Mouse (Mus musculus) ovary, postnatal 36 days (tissue): ENCODE measurements around the gene Tcf7l2.

Source experiments
- DNase-seq: peaks from one replicate; pipeline ENCODE4 v3.0.0; 2022; ENCODE audit warnings: low spot score, mixed read lengths

The Tcf7l2 gene

DNA sequence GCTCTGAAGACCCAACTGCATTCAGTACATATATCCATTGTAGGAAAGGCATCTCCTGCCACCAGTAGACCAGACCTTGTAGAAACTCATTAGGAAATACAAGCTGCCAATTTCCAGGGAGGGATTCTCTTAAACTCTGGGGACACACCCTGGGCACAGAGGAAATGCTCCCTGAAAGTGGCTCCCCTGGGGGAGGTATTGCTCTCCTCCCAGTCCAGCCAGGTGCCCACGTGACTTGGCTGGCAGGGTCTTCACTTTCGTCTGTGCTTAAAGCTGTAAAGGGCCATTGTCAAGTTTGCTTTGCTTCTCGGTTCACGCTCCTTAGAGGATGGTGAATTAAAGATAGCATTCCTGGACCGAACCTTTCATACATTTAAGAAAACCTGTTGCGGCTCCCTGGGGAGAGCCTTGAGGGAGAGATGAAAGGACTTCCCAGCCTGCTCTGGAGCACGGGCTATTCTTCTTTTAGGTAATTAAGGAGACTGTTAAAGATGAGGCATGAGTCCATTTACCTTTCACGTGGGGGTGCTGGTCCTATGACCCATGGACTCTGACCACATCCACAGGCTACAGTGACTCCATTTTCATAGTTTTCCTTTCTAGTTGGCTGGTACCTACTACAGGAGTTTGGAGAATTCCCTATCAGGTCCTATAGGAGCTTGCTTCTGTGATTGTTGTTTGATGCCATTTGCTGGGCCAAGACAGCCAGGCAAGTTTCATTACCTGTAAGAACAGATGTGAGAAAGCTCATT lies 52.8 kb downstream of the Tcf7l2 start:
- DNase-seq: no peak

DNA sequence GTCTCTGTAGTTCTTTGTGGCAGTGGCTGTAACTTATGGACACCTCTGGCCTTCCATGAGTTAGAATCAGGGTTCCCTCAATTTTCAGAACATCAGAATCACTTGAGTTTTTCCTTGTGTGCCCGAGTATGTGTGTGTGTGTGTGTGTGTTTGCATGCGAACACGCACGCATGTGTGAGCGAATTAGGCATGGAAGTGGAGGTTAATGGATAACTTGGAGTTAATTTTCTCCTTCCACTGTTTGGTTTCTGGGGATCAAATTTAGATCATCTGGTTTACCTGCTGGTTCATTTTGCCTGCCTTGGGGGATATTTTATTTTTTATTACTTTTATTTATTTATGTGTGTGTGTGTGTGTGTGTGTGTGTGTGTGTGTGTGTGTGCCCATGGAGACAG lies 53.3 kb downstream of the Tcf7l2 start:
- DNase-seq: no peak

DNA sequence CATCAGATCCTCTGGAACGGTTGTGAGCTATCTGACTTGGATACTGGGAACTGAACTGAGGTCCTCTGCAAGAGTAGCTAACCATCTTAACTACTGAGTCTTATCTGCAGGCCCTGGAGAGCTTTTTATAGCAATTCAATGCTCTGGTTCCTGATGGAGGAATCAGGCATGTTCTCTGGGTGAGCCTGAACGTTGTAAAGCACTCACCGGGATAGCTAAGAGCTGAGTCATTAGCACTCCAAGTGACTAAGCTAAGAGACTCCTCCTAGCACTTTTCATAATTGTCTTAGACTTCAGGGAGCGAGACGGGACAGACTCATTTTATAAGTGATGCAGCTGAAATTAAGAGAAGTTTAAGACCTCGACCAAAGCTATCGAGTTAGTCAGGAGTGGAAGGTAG lies 53.7 kb downstream of the Tcf7l2 start:
- DNase-seq: no peak

DNA sequence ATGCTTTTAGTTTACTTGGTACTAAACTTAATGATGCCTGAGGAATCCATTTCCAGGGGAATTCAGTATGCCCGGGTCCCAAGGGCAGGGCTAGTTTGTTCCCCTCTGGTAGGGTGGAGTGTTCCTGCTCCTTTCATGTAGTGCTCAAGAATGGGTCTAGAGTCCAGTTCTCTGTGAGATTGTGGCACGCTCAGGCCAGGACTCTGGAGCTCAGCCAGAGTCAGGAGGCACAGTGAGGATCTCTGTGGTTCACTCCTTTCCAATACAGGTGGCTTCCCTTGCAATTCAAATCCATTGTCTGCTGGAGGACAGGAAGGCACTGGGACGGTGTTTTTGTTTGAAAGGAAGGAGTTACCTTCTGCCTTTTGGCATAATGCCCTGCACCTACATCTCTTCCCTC lies 56.2 kb downstream of the Tcf7l2 start:
- no peak for DNase-seq

DNA sequence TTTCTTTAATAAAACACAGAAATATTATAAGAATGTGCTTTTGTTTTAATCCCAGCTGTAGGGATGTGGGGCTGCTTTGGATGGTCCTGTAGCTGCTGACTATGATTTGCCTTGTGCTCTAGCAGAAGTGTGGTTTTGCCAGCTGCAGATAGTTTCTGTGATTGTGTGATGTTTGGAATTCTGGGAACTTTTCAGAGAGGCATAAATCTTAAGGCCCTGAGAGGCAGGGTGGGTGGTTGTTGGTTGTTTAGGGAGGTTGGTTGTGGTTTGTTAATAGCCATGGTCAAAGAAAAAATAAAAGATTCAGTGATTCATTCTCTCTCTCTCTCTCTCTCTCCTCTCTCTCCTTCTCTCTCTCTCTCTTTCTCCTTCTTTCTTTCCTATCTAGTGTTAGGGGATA lies 57.8 kb downstream of the Tcf7l2 start:
- DNase-seq: no peak

DNA sequence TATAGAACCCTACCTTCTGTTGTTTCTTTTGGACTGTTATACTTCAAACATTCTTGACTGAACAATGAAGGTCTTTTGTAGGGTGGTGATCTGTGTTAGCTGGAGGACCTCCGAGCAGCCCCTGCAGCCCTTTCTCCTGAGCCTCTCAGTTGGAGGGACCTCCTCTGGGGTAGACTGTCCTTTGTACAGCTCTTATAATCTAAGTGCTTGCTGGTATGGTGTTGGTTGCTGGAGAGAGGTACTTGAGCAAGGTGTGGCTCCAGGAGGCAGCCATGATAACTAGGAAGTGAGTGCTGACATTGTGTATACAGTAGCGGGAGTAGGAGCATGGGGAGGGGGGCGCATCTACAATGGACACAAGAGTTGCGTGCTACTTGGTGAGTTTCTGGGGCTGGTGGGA lies 58.4 kb downstream of the Tcf7l2 start:
- no peak for DNase-seq

DNA sequence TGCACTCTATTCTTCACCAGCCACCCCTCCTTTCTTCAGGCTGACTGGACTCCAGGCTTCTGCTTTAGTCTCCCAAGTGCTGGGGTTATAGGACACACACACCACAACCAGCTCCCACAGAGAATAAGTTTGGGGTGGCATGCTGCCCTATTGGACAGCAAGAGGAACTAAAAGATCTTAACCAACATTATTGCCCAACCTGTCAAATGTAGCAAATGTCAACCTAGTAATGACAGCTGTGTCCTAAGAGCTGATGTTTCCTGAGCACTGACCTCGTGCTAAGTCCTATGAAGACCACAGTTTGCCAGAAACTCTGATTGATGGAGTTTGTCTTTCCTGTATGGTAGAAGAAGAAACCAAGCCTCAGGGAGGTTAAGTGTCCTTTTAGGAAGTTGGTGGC lies 61.5 kb downstream of the Tcf7l2 start:
- DNase-seq: no peak

DNA sequence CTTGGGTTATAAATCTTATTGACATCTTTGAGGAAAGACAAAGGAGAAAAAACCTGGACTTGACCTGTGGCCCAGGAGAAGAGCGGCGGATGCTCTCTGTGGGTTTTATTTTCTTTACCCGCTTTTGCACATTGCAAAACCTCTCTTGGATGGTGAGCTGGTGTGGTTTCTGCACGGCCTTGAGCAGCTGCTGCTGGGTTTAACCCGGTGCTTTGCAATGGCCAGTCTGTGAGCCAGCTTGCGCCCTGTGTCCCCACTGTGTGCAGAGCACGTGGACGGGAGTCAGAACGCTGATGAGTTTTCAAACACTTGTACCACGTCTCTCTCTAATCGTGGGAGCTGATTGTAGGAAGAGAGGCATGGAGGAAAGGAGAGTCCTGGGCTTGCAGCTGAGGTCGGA lies 62.2 kb downstream of the Tcf7l2 start:
- no peak for DNase-seq

DNA sequence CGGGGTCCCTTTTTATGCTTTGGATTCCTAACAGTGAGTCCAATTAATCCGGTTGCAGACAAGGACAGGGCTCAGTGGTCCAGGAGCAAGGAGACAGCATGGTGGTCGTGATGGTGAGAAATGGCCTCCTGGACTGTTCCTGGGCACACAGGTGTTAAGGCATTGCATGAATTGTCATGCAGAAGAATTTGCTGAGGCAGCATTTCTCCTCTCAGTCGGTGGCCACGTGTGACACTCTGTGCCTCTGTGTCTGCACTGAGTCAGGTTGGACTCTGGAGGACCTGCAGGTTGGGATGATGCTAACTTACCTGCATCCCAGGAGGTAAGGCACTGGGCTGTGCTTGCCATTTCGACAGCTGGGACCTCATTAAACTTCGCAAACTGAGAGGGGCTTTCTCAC lies 63.2 kb downstream of the Tcf7l2 start:
- no peak for DNase-seq

DNA sequence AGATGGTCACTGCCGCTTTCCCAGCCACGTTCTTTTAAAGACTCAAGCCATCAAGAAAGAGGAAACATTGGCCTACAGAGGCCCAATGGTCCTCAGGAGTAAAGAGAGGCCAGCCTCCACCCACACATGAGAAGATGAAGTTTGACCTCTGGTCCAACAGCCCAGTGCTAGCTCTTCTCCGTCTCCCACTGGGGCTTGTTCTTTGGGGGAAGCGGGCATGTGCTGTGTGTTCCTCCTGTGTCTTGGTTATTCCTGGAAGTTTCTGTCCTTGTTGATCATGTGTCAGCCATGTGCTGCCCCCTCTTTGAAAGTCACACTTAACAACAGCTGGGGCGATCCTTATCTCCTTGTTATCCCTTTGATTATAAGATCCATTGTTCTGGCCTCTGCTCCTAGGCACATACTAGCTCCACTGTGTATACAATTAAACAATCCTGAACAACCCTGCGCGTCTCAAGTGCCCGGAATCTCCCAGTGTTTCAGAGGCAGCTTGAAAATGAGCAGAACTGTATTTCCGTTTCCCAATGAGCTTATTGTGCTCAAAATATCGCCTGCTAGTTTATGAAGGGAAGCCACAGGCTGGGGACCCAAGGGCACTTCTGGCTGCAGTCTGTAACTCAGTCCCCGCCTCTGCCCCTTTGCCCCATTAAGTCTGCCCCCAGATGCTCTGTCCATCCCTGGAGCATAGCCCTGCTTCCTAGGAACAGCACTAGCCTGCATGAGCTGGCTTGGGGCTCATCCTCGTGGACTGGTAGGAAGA lies 65.0 kb downstream of the Tcf7l2 start:
- no peak for DNase-seq

DNA sequence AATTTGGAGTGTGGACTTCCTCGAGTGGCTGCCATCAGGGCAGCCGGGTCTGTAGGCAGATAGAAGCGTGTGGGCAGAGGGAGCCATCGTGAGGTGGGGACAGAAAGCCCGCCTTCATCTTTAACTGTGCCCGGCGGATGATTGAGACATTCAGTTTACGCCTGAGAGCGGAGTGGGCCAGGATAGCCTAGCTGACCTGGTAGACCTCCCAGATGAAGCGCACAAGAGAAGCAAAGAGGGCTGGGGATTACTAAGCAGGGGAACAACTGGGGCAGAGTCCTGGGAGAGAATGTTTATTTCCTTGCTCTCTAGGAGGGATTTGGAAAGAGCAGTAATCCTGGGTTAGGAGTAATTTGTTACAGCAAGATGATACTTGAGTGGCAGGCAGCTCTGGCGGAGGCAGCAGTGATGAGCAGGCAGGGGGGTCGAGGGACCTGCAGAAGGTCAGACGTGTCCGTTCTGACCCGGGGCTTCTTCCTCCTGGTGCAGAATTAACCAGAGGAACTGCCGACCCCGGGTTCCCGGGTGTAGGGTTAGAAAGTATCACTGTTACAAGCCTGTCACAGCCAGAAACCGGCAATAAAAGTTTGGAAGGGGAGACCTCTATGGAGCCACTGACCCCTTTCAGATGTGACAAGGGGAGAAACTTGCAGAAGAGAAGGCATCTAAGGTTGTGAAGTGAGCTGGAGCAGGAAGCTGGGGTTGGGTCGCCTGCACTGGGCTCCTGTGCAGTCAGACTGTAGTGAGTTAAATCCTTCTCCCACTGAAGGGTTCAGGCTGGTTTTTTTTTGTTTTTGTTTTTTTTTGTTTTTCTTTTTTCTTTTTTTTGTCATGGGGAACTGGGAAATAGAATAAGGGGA lies 65.8 kb downstream of the Tcf7l2 start:
- DNase-seq: no peak

DNA sequence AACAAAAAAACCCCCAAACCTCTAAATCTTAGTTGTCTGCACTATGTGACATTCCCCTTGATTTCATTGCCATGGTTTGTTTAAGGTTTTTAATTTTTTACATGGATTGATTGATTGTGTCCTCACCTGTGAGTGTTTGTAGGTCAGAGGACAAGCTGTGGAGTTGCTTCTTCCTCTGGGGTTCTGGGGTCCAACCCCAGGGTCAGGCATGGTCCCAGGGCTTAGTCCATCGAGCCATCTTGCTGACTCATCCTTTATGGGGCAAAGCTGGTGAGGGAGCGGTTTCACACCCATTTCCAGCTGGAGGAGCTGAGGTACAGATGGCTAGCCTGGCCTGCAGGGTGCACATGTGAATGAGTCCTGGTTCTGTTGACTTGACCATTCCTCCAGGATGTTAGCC lies 66.7 kb downstream of the Tcf7l2 start:
- no peak for DNase-seq

DNA sequence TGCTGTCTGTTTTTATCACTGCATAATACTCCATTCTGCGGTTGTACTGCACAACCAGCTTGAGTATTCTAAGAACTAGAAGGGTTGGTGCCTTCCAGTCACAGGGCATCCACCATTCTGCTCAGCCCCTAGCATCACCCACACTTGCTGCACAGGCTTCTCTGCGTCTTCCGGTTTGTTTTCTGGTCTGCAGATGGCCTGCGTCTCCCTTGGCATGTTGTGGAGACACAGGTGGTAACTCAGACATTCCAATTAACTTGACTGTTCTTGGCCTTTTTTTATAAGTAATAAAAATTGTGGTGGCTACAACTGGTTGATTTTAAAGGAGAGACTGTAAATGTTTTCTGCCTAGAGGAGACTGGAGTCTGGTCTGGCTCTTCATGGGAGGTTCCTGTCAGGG lies 67.9 kb downstream of the Tcf7l2 start:
- no peak for DNase-seq

DNA sequence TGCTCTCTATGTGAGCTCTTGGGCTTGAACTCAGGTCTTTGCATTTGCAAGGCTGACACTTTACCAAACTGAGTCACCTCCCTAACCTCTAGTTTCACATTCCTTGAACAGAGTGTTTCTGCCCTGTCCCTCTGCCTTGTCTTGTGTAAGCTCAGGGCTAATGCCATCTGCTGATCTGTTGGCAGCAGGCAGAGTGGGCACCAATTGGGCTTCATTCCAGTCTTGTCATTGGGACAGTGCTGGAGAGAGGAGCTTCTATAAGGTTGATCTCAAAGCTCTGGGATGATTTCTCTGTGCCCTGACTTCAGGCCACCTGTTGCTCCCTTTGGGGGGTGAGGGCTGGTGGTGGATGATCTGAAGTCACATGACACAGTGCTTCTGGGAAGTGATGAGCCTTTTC lies 70.6 kb downstream of the Tcf7l2 start:
- no peak for DNase-seq

DNA sequence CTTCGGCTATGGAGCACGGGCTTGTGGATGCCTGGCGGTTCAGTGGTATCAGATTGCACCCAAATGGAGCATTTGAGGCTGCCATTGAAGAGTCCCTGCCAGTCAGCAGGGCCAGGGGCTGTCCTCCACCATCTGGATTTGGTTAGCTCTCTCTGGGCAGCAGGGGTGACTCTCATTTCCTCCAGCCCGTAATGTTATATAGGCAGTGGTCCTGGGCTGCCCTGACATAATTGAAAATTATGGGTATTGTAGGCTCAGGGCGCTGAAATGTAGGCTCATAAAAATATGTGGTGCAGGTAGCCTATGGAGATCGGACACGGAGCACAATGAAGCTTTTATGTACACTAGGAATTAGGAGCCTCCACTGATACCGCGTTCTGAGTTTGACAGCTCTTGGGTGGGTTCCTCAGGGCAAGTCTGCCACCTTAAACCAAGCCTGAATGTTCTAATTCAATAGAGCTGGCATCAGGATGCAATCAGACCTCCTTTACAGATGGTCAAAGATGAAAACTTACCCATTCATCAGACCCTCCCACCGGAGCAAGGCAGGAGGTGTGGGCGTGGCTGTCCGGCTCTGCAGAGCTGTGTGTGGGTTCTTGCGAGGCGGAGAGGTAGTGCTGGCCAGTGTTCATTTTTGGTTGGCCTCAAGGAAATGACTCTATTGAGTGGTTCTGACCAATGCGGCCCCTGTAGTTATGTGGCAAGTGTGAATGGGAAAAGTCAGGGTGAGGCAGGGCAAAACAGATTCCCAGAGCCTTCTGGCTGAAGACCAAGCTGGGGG lies 73.6 kb downstream of the Tcf7l2 start:
- no peak for DNase-seq

DNA sequence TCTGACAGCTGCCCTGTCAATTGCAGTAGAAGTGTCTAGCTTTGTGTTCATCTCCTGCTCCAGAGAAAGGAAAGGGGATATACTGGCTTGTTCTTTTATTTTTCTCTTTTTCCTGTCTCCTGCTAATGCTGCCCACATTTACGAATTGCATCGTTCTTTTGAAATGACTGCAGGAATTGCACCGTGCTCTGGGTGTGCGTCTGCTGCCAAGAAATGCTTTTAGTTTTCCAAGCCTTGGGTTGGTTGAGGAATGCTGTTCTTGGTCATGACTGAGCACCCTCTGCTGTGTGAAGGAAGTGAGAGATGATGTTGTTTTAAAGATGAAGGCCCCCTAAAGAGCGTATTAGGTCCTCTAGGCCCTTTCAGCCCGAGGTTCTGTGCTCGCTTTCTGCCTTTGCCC lies 75.4 kb downstream of the Tcf7l2 start:
- DNase-seq: no peak

DNA sequence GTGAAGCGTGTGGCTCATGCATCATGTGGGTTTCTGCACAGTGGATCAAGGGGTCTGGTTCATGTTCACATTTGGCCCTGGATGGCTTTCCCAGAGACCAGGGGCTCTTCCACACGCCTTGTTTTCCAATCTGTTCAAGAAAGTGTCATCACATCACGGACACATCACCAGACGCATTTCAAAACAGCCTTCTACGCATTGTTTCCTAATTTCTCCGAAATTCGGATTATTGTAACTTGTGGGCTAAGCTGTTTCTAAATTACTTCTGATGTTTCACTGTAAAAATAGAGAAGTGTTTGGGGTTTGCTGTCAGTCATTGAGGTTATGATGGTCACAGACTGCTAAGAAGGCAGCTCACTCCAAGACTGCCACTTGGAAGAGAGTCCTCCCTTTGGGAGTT lies 78.6 kb downstream of the Tcf7l2 start:
- DNase-seq: no peak

DNA sequence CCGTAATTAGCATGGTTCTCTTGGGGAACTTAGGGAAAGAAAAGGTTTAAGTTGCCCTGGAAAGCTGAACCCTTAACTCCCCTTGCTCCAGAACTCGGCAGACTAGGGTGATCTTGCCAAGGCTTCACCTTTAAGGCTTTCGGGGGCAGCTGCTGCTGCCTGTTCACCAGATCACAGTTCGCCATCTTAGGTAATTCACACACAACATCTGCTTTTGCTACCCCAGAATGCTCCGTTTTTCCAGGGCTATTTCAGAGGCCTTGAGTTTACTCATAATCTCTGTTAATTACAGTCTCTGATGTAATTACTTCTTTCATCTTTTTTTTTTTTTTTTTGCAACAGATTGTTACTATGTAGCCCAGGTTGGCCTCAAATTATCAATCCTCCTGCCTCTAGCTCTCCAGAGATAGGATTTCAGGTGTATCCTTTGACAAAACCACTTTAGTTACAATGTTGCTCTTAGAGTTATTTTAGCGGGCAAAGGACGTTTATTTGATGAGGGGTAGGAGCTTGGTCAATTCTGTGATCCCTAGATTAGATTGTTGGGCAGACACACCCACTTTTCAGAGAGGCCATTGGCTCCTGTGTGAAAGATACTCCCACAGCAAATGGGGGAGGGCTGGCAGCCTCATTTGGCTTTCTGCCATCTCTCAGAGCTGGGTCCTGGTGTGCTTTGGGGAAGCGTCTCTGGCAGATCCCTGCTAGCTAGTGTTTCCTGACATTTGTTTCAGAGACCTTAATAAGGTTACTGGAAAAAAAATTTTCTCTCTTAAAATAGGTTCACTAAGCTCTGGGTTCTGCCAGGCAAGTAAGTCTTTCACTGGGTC lies 83.6 kb downstream of the Tcf7l2 start:
- DNase-seq: no peak

DNA sequence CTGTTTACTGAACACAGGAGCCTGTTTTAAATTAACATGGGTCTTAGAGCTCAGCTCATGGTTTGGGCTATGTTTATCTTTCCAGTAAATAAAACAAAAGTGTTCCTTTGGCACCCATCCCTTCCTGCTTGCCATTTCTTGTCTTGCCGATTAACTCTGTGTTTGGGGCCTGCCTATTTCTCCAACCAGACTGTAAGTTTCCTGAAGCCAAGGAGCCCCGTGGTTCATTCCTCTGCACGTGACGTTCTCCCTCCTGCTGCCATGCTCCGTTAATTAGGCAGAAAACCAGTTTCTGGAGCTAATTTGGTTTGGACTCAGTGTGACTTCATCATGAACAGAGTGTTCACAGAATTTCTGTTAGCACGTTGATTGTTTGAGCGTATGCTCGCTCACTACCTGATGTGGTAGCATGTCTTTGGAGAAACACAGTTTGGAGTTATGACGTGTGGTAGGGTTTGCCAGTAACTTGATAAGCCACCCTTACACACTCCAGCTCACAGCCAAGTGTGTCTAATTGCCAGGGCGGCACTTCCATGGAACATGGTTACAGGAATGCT lies 84.4 kb downstream of the Tcf7l2 start:
- no peak for DNase-seq

DNA sequence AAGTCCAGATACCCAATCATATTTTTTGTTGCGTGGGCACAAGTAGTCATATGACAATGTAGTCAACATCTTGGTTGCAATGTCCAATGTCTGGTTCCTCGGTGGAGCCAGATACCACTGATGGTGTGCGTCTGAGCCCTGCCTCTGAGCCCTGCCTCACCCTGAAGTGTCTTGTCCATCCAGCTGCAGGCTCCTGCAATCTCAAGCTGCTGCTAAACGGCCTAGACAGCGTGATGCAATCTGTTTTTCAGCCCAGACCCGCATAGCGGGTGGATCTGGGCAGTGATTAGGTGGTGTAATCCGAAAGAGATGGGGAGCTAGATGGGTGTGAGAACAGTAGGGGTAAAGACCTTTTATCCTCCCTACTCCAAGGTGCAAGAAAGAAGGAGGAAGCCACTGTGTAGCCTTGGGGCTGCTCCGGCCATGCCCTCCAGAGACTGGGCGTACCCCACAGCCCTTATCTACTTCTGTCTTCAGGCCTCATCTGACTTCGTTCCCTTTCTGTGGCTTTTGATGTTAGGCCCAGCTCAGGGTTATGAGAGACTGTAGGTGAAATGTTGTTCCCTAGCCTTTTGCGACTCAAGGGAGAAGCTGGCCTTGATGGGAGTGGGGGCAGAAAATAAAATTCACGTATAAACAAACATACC lies 86.1 kb downstream of the Tcf7l2 start:
- DNase-seq: no peak
